Mouse (Mus musculus): ENCODE measurements around the gene Spsb4. TPM values are rescaled to one million over a fixed set of nuclear protein-coding genes. Genes with fewer than 3 reads are reported as not detected.

Gene Spsb4
- polyA plus RNA-seq, 1 experiment from 2014 or later = 23.4 TPM

- Histone ChIP-seq H3K9ac (ENCODE audit: low read depth, low read length) (no peak overlapping the region), H3K9me3 (ENCODE audit: control insufficient read depth) (no peaks in the 10 kb centered on the region), H3K36me3 (ENCODE audit: control insufficient read depth, insufficient read depth) (no peaks in the 10 kb centered on the region), H3K4me1 (replicated peaks; ENCODE audit: control insufficient read depth, insufficient read depth, low read length) (no peaks in the 10 kb centered on the region), H3K27ac (ENCODE audit: low read depth, low read length) (no peak overlapping the region), H3K27me3 (replicated peaks; ENCODE audit: control insufficient read depth, insufficient read depth, low read length) (no peaks in the 10 kb centered on the region), H3K4me3 (ENCODE audit: low read depth, low read length) (no peak overlapping the region), H3K4me2 (replicated peaks; ENCODE audit: low read depth) (no peak overlapping the region)
- TF ChIP-seq CTCF (IDR thresholded peaks at IDR 0.05; ENCODE audit: low read depth) = no peak
- ATAC-seq = no peak
Observed at GRCm38 (mm10) chr9:96899004-96899403, 119.6 kb downstream of the Spsb4 start.

- Histone ChIP-seq H3K36me3 (ENCODE audit: control insufficient read depth, insufficient read depth) (no peaks in the 10 kb centered on the region), H3K27me3 (replicated peaks; ENCODE audit: control insufficient read depth, insufficient read depth, low read length) (no peaks in the 10 kb centered on the region), H3K4me1 (replicated peaks; ENCODE audit: control insufficient read depth, insufficient read depth, low read length) (0 out of 2 replicates have a peak, but pooled peaks cover 5% of the 10 kb centered on the region), H3K9ac (ENCODE audit: low read depth, low read length) (no peak overlapping the region), H3K4me3 (ENCODE audit: low read depth, low read length) (no peak overlapping the region), H3K9me3 (ENCODE audit: control insufficient read depth) (no peaks in the 10 kb centered on the region), H3K4me2 (replicated peaks; ENCODE audit: low read depth) (no peak overlapping the region), H3K27ac (ENCODE audit: low read depth, low read length) (no peak overlapping the region)
- 90% methylated on average over 1 of the region's 1 CpGs for WGBS
- TF ChIP-seq CTCF (IDR thresholded peaks at IDR 0.05; ENCODE audit: low read depth) = no peak
- ATAC-seq = no peak
Observed at GRCm38 (mm10) chr9:96896690-96897089, 122.0 kb downstream of the Spsb4 start.

- no peak for ATAC-seq
- no peaks in the 10 kb centered on the region for H3K36me3 ChIP-seq (ENCODE audit: control insufficient read depth, insufficient read depth)
- TF ChIP-seq CTCF (IDR thresholded peaks at IDR 0.05; ENCODE audit: low read depth) = no peak
- no peaks in the 10 kb centered on the region for H3K9me3 ChIP-seq (ENCODE audit: control insufficient read depth)
- 0 out of 2 replicates have a peak, but pooled peaks cover 8% of the 10 kb centered on the region for H3K4me1 ChIP-seq (replicated peaks; ENCODE audit: control insufficient read depth, insufficient read depth, low read length)
- WGBS = 66% methylated on average over 5 of the region's 5 CpGs
- H3K27ac ChIP-seq (ENCODE audit: low read depth, low read length) = no peak overlapping the region
- H3K4me3 ChIP-seq (ENCODE audit: low read depth, low read length) = no peak overlapping the region
- H3K27me3 ChIP-seq (replicated peaks; ENCODE audit: control insufficient read depth, insufficient read depth, low read length) = no peaks in the 10 kb centered on the region
- no peak overlapping the region for H3K9ac ChIP-seq (ENCODE audit: low read depth, low read length)
- H3K4me2 ChIP-seq (replicated peaks; ENCODE audit: low read depth) = no peak overlapping the region
Observed at GRCm38 (mm10) chr9:96893582-96893981, 125.1 kb downstream of the Spsb4 start.

Other genes starting within 250 kb of the Spsb4 start
- gene Pxylp1, start 126.2 kb downstream of the Spsb4 start, polyA plus RNA-seq (2015; fragmentation: Nextera tagmentation; extraction: Ambion mirVana) = 22.7 and 24.1 TPM in 2 replicates
- 47.7 and 56.9 TPM in 2 replicates for gene Slc25a36, start 92.3 kb upstream of the Spsb4 start, polyA plus RNA-seq (2015; fragmentation: Nextera tagmentation; extraction: Ambion mirVana)

All from intestine, postnatal 0 days (tissue).